Mouse (Mus musculus): Measurements from ENCODE around the gene Ttll1. TPM values are rescaled to one million over a fixed set of nuclear protein-coding genes. Genes with fewer than 3 reads are reported as not detected.
A peak's percentile ranks its signal among the peaks of the same experiment; 100 is the strongest.

The Ttll1 gene
- total RNA-seq, 2 experiments from 2014 or later = 9.2 to 18.0 TPM

GRCm38 (mm10) chr15:83491891-83492290 lies 18.8 kb downstream of the Ttll1 start:
- no peak for ATAC-seq (replicated peaks; ENCODE audit: low FRiP score, low TSS enrichment, poor library complexity, severe bottlenecking)

- ATAC-seq (replicated peaks; ENCODE audit: low FRiP score, low TSS enrichment, poor library complexity, severe bottlenecking) = no peak
Observed at GRCm38 (mm10) chr15:83489471-83489870, 21.2 kb downstream of the Ttll1 start.

- ATAC-seq (replicated peaks; ENCODE audit: low FRiP score, low TSS enrichment, poor library complexity, severe bottlenecking) = no peak
Observed at GRCm38 (mm10) chr15:83487477-83488115, 23.1 kb downstream of the Ttll1 start.

- ATAC-seq (replicated peaks; ENCODE audit: low FRiP score, low TSS enrichment, poor library complexity, severe bottlenecking) = no peak
Observed at GRCm38 (mm10) chr15:83484311-83484710, 26.4 kb downstream of the Ttll1 start.

DNA sequence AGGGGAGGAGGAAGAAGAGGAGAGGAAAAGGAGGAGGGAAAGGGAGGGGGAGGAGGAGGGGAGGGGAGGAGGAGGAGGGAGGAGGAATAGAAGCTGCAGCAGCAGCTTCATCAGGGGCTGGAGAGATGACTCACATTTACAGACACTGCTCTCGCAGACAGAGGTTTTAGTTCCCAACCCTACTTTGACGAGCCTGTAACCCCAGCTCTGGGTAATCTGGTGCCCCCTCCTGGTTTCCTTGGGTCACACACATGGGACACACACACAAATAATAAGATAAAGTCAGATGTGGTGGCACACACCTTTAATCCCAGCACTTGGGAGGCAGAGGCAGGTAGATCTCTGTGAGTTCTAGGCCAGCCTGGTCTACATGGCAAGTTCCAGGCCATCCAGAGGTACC lies 27.2 kb downstream of the Ttll1 start:
- peak; percentile 68; the same call in 1 of the 2 replicates for ATAC-seq (replicated peaks; ENCODE audit: low FRiP score, low TSS enrichment, poor library complexity, severe bottlenecking)

DNA sequence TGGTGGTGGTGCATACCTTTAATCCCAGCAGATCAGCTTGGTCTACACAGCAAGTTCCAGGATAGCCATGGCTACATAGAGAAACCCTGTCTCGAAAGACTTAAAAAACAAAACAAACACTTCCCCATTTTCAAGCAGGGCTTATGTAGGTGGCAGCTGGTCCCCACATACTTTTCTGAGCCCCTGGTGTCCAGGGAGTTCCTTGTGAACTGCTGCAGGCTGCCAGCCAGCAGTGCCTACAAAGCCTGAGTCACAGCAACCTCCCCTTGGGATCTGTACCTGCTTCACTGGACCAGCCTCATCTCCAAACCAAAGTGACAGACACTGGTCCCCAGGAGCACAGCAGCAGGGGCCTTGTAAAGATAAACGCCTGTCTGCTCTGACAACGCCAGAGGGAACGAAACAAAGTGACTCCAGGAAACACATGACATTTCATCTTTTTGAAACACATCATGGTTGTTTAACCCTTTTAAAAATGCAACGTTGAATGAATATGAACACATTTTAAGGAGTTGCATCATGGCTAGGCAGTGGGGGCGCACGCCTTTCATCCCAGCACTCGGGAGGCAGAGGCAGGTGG lies 28.0 kb downstream of the Ttll1 start:
- ATAC-seq (replicated peaks; ENCODE audit: low FRiP score, low TSS enrichment, poor library complexity, severe bottlenecking) = 0 out of 2 replicates have a peak, but pooled peaks have one; percentile 39

GRCm38 (mm10) chr15:83481236-83481780 lies 29.4 kb downstream of the Ttll1 start:
- no peak for ATAC-seq (replicated peaks; ENCODE audit: low FRiP score, low TSS enrichment, poor library complexity, severe bottlenecking)

- ATAC-seq (replicated peaks; ENCODE audit: low FRiP score, low TSS enrichment, poor library complexity, severe bottlenecking) = no peak
Observed at GRCm38 (mm10) chr15:83479818-83480217, 30.9 kb downstream of the Ttll1 start.

DNA sequence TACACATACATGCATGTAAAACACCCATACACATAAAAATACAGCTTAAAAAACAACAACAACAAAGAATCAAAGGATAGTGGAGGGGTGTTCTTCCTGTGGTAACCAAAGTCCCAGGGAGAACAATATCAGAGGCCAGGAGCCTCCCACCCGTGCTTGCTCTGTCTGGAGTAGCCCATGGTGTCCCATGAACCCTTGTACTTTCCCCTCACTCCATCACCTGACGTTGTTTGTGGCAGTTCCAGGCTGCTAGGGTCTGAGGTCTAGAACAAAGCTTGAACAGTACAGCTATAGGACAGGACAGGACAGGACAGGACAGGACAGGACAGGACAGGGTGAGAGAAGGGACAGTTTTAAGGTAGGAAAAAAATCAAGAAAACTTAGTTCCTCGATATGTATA lies 32.6 kb downstream of the Ttll1 start:
- ATAC-seq (replicated peaks; ENCODE audit: low FRiP score, low TSS enrichment, poor library complexity, severe bottlenecking) = no peak

GRCm38 (mm10) chr15:83476593-83477273 lies 34.0 kb downstream of the Ttll1 start:
- ATAC-seq (replicated peaks; ENCODE audit: low FRiP score, low TSS enrichment, poor library complexity, severe bottlenecking) = no peak

DNA sequence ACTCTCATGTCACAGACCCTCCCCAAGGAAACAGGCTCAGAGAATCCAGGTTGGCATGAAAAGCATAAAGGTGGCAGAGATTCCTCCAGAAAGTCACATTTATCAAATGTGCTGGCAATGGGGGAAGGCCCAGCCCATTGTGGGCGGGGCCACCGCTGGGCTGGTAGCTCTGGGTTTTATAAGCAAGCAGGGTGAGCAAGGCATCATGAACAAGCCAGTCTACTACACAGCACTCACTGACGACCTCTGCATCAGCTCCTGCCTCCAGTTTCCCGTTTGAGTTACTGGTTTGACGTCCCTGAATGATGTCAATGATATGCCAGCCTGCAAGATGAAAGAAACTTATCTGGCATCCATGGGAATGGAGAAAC lies 36.2 kb downstream of the Ttll1 start:
- ATAC-seq (replicated peaks; ENCODE audit: low FRiP score, low TSS enrichment, poor library complexity, severe bottlenecking) = peak; percentile 67

GRCm38 (mm10) chr15:83473832-83474465 lies 36.7 kb downstream of the Ttll1 start:
- peak; percentile 88 for ATAC-seq (replicated peaks; ENCODE audit: low FRiP score, low TSS enrichment, poor library complexity, severe bottlenecking)

- ATAC-seq (replicated peaks; ENCODE audit: low FRiP score, low TSS enrichment, poor library complexity, severe bottlenecking) = no peak
Observed at GRCm38 (mm10) chr15:83473251-83473650, 37.4 kb downstream of the Ttll1 start.

DNA sequence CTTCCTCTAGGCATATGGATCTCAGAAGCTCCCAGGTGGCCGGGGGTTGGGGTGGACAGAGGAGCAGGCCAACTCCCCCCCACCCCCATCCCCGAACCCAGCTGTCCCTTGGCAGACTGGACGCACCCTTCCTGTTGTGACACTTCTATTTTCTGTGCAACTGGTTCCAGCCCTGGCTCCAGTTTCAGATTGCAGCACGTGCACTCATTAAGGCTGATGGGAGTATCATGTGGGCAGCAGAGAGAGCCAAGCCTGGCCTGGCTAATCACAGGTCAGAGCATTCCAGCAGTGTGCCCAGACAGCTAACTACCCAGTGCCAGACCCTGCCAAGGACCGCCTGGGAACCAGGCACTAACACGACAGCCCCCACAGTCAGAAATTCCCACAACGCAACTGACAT lies 39.2 kb downstream of the Ttll1 start:
- ATAC-seq (replicated peaks; ENCODE audit: low FRiP score, low TSS enrichment, poor library complexity, severe bottlenecking) = no peak

- ATAC-seq (replicated peaks; ENCODE audit: low FRiP score, low TSS enrichment, poor library complexity, severe bottlenecking) = no peak
Observed at GRCm38 (mm10) chr15:83470443-83470842, 40.2 kb downstream of the Ttll1 start.

- ATAC-seq (replicated peaks; ENCODE audit: low FRiP score, low TSS enrichment, poor library complexity, severe bottlenecking) = no peak
Observed at GRCm38 (mm10) chr15:83469279-83469821, 41.3 kb downstream of the Ttll1 start.

DNA sequence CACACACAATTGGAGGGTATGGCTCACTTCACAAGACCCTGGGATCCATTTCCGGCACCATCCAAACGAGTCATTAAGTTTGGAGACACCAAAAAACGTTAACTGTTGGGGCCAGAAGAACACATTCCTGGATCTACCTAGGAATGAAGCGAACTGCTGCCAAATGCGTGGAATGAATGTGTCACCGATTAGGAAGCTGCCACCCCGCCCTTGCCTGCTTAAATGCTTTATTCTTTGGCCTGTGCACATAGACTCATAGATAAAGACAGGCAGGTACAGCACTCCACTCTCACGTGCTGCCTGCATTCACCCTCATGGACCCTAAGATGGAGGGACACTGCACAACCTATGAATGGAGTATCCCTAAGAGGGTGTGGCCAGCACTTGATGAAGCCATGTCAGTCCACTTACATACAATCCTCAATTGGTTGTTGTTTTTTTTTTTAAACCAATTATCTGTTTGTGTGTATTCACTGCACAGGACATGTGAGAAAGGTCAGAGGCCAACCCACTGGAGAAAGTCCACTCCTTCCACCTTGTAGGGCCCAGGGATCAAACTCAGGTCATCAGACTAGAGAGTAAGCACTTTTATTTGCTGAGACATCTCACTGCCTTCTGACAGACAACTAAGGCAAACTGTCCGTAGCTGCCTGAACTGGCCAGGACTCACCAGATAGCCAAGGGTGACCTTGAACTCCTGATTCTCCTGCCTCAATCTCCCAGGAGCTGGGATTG lies 43.3 kb downstream of the Ttll1 start:
- ATAC-seq (replicated peaks; ENCODE audit: low FRiP score, low TSS enrichment, poor library complexity, severe bottlenecking) = no peak

DNA sequence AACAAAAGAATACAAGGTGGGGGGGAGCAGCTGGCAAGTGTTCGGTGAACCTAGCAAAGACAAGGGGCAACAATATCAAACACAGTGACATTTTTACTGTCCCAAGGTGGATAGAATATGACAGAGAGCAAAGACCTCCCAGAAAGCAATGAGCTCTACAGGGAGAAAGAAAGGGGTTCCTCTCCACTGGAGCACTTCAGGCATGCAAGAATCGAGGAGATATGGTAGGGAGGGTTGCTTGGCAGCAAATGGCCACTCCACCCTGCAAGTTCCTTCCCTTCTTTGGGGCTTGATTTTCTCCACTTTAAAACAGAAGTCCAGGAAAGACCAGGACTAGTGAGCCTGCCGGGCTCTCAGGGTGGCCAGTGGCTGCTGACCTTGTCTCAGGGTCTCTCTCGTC lies 44.4 kb downstream of the Ttll1 start:
- no peak for ATAC-seq (replicated peaks; ENCODE audit: low FRiP score, low TSS enrichment, poor library complexity, severe bottlenecking)
